Mouse (Mus musculus): ENCODE measurements around the gene Tex26. TPM values are rescaled to one million over a fixed set of nuclear protein-coding genes. Genes with fewer than 3 reads are reported as not detected.

The Tex26 gene
- polyA plus RNA-seq, 1 experiment from 2014 or later: not detected

DNA sequence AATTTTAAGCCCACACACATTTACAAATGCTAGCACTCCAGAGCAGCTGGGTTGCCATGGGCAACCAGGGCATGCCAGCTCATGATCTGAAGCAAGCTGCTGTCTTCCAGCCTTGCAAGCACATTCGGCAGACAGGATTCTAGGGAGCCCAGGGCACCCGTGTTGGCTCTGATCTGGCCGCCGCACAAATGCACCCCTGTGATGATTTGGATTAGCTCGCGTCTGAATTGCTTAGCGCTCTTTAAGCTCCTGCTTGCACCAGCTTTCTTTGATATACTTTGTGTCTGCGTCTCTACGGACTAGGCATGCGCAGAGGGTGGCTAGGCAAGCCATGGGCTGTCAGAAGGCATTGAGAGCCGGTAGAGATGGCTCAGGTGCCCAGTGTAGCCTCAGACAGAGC, 49.7 kb downstream of the Tex26 start:
- H3K9me3 ChIP-seq (ENCODE audit: low read length): no peaks in the 10 kb centered on the region
- ATAC-seq (no peak), DNase-seq (no peak)
- 75% methylated on average over 11 of the region's 11 CpGs for WGBS (ENCODE audit: insufficient replicate concordance)
- no peak overlapping the region for H3K9ac ChIP-seq (replicated peaks)
- no peak overlapping the region for H3K4me3 ChIP-seq (ENCODE audit: low read depth, low read length)
- H3K4me2 ChIP-seq (ENCODE audit: low read depth, low read length): no peak overlapping the region
- no peaks in the 10 kb centered on the region for H3K27me3 ChIP-seq (ENCODE audit: insufficient read depth, low read length)
- no peaks in the 10 kb centered on the region for H3K4me1 ChIP-seq (ENCODE audit: insufficient read depth)
- TF ChIP-seq CTCF (IDR thresholded peaks at IDR 0.05; ENCODE audit: low read depth): no peak
- TF ChIP-seq EP300 (IDR thresholded peaks at IDR 0.05; ENCODE audit: low read depth): no peak
- no peak overlapping the region for H3K27ac ChIP-seq (ENCODE audit: low read depth)
- no peaks in the 10 kb centered on the region for H3K36me3 ChIP-seq (replicated peaks; ENCODE audit: insufficient read depth, low read length)

DNA sequence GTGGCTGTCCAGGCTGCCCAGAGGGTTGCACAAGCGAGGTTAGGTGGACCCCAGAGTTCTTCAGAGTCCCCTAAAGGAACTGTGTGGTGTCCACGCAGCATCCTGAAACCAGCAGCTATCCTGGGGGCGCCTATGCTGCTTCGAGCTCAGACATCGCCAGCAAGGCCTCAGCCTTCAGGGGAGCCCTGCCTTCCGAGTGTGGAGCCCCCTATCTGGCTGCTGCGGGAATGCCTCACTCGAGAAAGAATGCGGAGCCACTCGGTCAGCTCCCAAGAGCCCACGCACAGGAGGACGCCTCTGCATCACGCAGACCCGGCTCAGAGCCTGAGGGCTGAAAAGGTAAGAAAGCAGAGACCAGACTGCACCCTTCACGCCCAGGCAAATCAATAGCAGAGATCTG, 50.8 kb downstream of the Tex26 start:
- H3K4me1 ChIP-seq (ENCODE audit: insufficient read depth): no peaks in the 10 kb centered on the region
- H3K27me3 ChIP-seq (ENCODE audit: insufficient read depth, low read length): no peaks in the 10 kb centered on the region
- TF ChIP-seq CTCF (IDR thresholded peaks at IDR 0.05; ENCODE audit: low read depth) (no peak), EP300 (IDR thresholded peaks at IDR 0.05; ENCODE audit: low read depth) (no peak)
- no peaks in the 10 kb centered on the region for H3K36me3 ChIP-seq (replicated peaks; ENCODE audit: insufficient read depth, low read length)
- WGBS (ENCODE audit: insufficient replicate concordance): 68% methylated on average over 15 of the region's 15 CpGs
- H3K9ac ChIP-seq (replicated peaks): no peak overlapping the region
- H3K9me3 ChIP-seq (ENCODE audit: low read length): no peaks in the 10 kb centered on the region
- ATAC-seq (no peak), DNase-seq (no peak)
- no peak overlapping the region for H3K4me2 ChIP-seq (ENCODE audit: low read depth, low read length)
- H3K27ac ChIP-seq (ENCODE audit: low read depth): no peak overlapping the region
- H3K4me3 ChIP-seq (ENCODE audit: low read depth, low read length): no peak overlapping the region

DNA sequence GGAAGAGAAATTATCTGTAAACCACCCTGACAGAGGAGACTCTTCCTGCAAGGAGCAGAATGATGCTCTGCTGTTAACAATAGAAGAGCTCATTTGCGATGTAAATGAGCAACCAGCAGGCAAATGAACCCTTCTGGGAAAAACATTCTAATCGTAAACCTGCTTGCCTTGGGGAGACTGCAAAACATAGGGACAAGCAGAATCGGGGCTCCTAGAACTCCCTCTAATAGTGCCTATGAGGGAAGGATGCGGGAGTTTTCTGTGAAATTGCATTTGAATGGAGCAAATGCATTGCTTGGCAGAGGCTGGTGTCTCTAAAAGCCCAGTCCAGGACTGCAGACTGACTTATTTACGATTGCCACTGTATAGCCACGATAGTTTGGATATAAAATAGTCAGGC, 56.2 kb downstream of the Tex26 start:
- TF ChIP-seq CTCF (IDR thresholded peaks at IDR 0.05; ENCODE audit: low read depth) (no peak), EP300 (IDR thresholded peaks at IDR 0.05; ENCODE audit: low read depth) (no peak)
- no peak for ATAC-seq
- WGBS (ENCODE audit: insufficient replicate concordance): 54% methylated on average over 6 of the region's 6 CpGs

DNA sequence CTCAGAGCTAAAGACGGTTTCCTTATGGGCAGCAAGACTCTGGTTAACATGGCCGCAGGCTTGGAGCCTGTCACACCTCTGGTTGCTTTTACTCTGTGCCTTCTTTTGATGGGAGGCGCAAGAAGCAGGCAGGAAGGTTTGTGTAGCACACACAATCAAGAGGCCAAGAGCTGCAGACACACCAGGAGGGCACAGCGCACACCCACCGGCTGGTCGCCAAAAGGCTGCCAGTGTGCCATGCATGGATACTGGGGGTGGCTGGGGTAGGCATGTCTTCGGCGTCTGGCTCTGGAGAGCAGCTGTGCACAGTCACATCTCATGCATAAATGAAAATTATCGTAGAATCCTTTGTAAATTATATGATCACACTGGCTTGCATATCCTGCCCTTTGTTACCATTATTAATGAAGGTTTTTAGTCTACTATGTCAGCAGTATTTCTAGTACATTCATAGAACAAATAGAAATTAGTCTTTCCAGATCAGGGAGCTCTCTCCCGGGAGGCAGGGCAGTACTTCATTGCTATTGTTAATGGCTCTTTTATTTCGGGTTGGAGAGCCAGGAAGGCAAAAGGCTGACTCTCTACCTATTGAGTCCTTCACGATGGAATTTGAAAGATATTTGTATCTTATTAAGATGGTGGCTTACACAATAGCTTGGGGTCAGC, 57.1 kb downstream of the Tex26 start:
- H3K27ac ChIP-seq (ENCODE audit: low read depth): no peak overlapping the region
- 68% methylated on average over 12 of the region's 12 CpGs for WGBS (ENCODE audit: insufficient replicate concordance)
- no peaks in the 10 kb centered on the region for H3K9me3 ChIP-seq (ENCODE audit: low read length)
- DNase-seq (no peak), ATAC-seq (no peak)
- no peak overlapping the region for H3K4me3 ChIP-seq (ENCODE audit: low read depth, low read length)
- H3K9ac ChIP-seq (replicated peaks): no peak overlapping the region
- no peaks in the 10 kb centered on the region for H3K27me3 ChIP-seq (ENCODE audit: insufficient read depth, low read length)
- H3K4me2 ChIP-seq (ENCODE audit: low read depth, low read length): no peak overlapping the region
- no peaks in the 10 kb centered on the region for H3K36me3 ChIP-seq (replicated peaks; ENCODE audit: insufficient read depth, low read length)
- no peaks in the 10 kb centered on the region for H3K4me1 ChIP-seq (ENCODE audit: insufficient read depth)
- no peak for TF ChIP-seq CTCF (IDR thresholded peaks at IDR 0.05; ENCODE audit: low read depth)

More for the DNA sequence above, 56.2 kb downstream of the Tex26 start:
- Histone ChIP-seq H3K9ac (replicated peaks) (no peak overlapping the region), H3K36me3 (replicated peaks; ENCODE audit: insufficient read depth, low read length) (no peaks in the 10 kb centered on the region), H3K4me2 (ENCODE audit: low read depth, low read length) (no peak overlapping the region), H3K4me1 (ENCODE audit: insufficient read depth) (no peaks in the 10 kb centered on the region), H3K9me3 (ENCODE audit: low read length) (no peaks in the 10 kb centered on the region), H3K4me3 (ENCODE audit: low read depth, low read length) (no peak overlapping the region), H3K27ac (ENCODE audit: low read depth) (no peak overlapping the region), H3K27me3 (ENCODE audit: insufficient read depth, low read length) (no peaks in the 10 kb centered on the region)
- DNase-seq: no peak

DNA sequence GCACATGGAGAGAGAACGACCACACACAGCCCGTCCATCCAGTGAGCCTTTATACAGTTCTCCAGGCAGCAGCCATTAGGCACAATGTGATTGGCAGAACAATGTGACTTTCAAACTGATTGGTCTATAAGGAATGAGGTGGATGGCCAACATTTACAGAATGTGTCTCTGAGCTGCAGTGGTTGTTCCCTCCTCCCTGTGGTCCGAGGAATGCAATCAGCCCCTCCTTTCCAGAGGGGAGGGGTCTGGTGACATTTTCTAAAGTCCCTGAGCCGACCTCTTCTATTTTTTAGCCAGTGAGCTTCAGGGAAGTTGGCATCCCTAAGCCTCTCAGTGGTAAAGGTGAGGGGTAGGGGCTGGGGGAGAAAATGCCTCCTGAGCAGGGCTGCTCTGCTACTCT, 60.5 kb downstream of the Tex26 start:
- H3K4me2 ChIP-seq (ENCODE audit: low read depth, low read length): no peak overlapping the region
- no peak for ATAC-seq
- no peak overlapping the region for H3K4me3 ChIP-seq (ENCODE audit: low read depth, low read length)
- H3K4me1 ChIP-seq (ENCODE audit: insufficient read depth): no peaks in the 10 kb centered on the region
- 51% methylated on average over 4 of the region's 4 CpGs for WGBS (ENCODE audit: insufficient replicate concordance)
- no peaks in the 10 kb centered on the region for H3K9me3 ChIP-seq (ENCODE audit: low read length)
- H3K27ac ChIP-seq (ENCODE audit: low read depth): no peak overlapping the region
- H3K36me3 ChIP-seq (replicated peaks; ENCODE audit: insufficient read depth, low read length): no peaks in the 10 kb centered on the region
- TF ChIP-seq CTCF (IDR thresholded peaks at IDR 0.05; ENCODE audit: low read depth): no peak
- no peak overlapping the region for H3K9ac ChIP-seq (replicated peaks)
- no peak for DNase-seq
- no peaks in the 10 kb centered on the region for H3K27me3 ChIP-seq (ENCODE audit: insufficient read depth, low read length)

DNA sequence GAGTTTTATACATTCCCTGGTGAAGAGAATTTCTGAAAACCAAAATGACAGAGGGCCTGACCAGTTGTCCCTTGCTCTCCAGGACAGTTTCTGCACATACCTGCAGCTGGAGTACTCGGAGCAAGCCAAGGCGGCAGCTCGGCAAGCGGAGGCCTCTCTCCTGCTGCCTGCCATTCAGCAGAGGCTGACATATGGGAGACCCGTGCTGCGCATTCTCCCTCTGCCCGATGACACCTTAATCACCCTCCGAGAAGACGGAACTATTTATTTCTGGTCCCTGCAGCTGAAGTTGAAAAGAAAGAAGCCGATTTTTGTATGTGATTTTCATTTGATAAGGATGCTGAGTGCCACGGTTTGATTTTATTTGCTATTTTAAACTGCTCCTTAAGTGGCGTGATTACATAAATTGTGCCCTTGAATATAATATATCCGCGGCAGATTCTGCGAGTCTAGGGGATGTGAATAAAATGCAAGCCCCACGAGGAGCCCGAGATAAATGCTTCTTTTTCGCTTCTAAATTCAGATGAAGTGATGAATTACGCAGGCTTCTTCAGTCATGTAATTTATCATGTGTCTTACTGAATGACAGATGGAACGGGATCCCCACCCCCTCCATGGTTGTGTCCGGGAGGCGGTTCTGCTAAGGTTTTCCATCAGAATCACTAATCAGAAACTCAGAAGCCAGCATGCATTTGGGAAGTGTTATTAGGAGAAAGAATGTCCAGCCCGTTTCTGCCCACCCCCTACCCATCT, 64.1 kb downstream of the Tex26 start:
- ATAC-seq: no peak
- Histone ChIP-seq H3K4me3 (ENCODE audit: low read depth, low read length) (no peak overlapping the region), H3K36me3 (replicated peaks; ENCODE audit: insufficient read depth, low read length) (no peaks in the 10 kb centered on the region), H3K9ac (replicated peaks) (no peak overlapping the region), H3K9me3 (ENCODE audit: low read length) (no peaks in the 10 kb centered on the region), H3K27me3 (ENCODE audit: insufficient read depth, low read length) (no peaks in the 10 kb centered on the region), H3K4me1 (ENCODE audit: insufficient read depth) (no peaks in the 10 kb centered on the region), H3K27ac (ENCODE audit: low read depth) (no peak overlapping the region), H3K4me2 (ENCODE audit: low read depth, low read length) (no peak overlapping the region)
- no peak for DNase-seq
- 82% methylated on average over 23 of the region's 23 CpGs for WGBS (ENCODE audit: insufficient replicate concordance)
- TF ChIP-seq EP300 (IDR thresholded peaks at IDR 0.05; ENCODE audit: low read depth) (no peak), CTCF (IDR thresholded peaks at IDR 0.05; ENCODE audit: low read depth) (no peak)
